Mouse (Mus musculus): Measurements from ENCODE around the gene B3gat2. TPM values are rescaled to one million over a fixed set of nuclear protein-coding genes. Genes with fewer than 3 reads are reported as not detected.

Gene B3gat2
- polyA plus RNA-seq (2014; fragmentation: Illumina TruSeq; extraction: RNeasy Lipid Tissue Mini Kit (QIAGEN cat#74804); ENCODE audit: low read depth, low replicate concordance) = not detected

GRCm38 (mm10) chr1:23761502-23762135 lies at the start of gene B3gat2:
TSS of gene B3gat2 (plus strand) at chr1:23761753.

Other genes starting within 250 kb of the B3gat2 start
- 170 TPM for gene Smap1, start 160.6 kb downstream of the B3gat2 start, polyA plus RNA-seq (2014; fragmentation: Illumina TruSeq; extraction: RNeasy Lipid Tissue Mini Kit (QIAGEN cat#74804); ENCODE audit: low read depth, low replicate concordance)
- 44.3 TPM for gene Sdhaf4, start 243.9 kb downstream of the B3gat2 start, polyA plus RNA-seq (2014; fragmentation: Illumina TruSeq; extraction: RNeasy Lipid Tissue Mini Kit (QIAGEN cat#74804); ENCODE audit: low read depth, low replicate concordance)

Measured in adrenal gland, adult 10 weeks (tissue).